Mouse (Mus musculus): Measurements from ENCODE around the gene Olfr1356. TPM values are rescaled to one million over a fixed set of nuclear protein-coding genes. Genes with fewer than 3 reads are reported as not detected.

Olfr1356 gene
- not detected for polyA plus RNA-seq (2017; shearing (Covaris generic))

DNA sequence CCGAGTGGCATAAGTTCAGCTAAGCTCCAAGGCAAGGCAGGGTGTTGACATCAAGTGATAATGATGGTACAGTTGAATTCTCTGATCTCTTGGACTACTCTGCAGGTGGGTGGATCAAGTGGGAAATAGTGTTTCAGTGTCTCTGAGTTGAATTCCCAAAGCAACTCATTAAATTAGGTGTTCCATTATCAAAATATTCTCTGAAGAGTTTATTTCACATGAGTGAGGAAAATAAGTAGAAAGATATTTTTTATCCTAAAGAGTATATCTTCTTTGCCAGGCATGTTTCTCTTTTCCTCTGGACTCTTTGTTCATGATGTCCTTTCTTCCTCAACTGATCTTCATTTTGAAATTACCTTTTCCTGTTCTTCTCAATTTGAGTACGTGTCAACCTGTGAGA, at the start of gene Olfr1356:
Olfr1356 (minus strand) TSS at position 101 of the 400 bp plus-strand sequence.

DNA sequence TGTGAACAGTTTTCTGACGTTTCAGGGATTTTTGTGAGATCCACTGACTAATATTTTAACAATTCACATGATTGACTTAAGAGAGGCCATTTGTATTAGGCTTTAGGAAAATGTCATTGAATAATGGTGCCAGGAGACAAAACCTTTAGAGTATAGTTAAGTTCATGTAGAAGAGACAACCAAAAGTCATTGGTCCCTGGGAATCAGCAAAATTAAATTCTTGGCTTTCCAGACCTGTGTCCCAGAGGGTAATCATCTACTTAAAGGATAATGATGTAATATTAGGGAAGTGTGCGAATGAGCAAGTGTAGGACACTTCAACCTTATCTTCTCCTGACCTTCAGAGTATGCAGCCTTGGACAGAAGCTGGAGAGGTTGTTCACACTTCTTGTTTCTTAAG, 23.3 kb upstream of the Olfr1356 start, which contains the start of gene Olfr1355:
Olfr1355 (plus strand) TSS at position 301 of the 400 bp plus-strand sequence.

Other genes with a start within 250 kb of the Olfr1356 start
- not detected for gene Olfr1357, start 234.1 kb downstream of the Olfr1356 start, polyA plus RNA-seq (2017; shearing (Covaris generic))
- not detected for gene Casp14, start 133.9 kb downstream of the Olfr1356 start, polyA plus RNA-seq (2017; shearing (Covaris generic))
- gene Ccdc105, start 99.1 kb downstream of the Olfr1356 start, polyA plus RNA-seq (2017; shearing (Covaris generic)), result not detected
- gene Slc1a6, start 71.7 kb downstream of the Olfr1356 start, polyA plus RNA-seq (2017; shearing (Covaris generic)), result under 1 TPM in 1 of 2 experiments, not detected in 1; 0.18 TPM
- gene Olfr1355, start 23.4 kb upstream of the Olfr1356 start, polyA plus RNA-seq (2017; shearing (Covaris generic)), result not detected
- gene Olfr1354, start 61.0 kb upstream of the Olfr1356 start, polyA plus RNA-seq (2017; shearing (Covaris generic)), result not detected
- not detected for gene Olfr8, start 98.5 kb upstream of the Olfr1356 start, polyA plus RNA-seq (2017; shearing (Covaris generic))
- gene Olfr1353, start 111.1 kb upstream of the Olfr1356 start, polyA plus RNA-seq (2017; shearing (Covaris generic)), result not detected
- not detected for gene Olfr1352, start 128.9 kb upstream of the Olfr1356 start, polyA plus RNA-seq (2017; shearing (Covaris generic))
- under 1 TPM; 0.06 to 0.32 TPM for gene Olfr1351, start 160.3 kb upstream of the Olfr1356 start, polyA plus RNA-seq (2017; shearing (Covaris generic))
- under 1 TPM in 1 of 2 experiments, not detected in 1; 0.38 TPM for gene Olfr57, start 176.6 kb upstream of the Olfr1356 start, polyA plus RNA-seq (2017; shearing (Covaris generic))
- gene 2610008E11Rik, start 245.4 kb upstream of the Olfr1356 start, polyA plus RNA-seq (2017; shearing (Covaris generic)), result 10 to 100 TPM; 19.3 to 19.9 TPM

Data from activated CD4-positive, CD25-positive, alpha-beta regulatory T cell (primary cell).